ENCODE assay signal across 8 mouse cellular contexts in genomic region chr7:127895442-127895841, GRCm38 (mm10). TPM values are rescaled to one million over a fixed set of nuclear protein-coding genes. Genes with fewer than 3 reads are reported as not detected.
DNase-seq lines count a peak whose midpoint lies in the region; ATAC-seq and TF ChIP-seq lines count a peak whose summit lies in the region.

TSS of gene Gm21974 (minus strand) at chr7:127895454.
TSS of gene Vkorc1 (minus strand) at chr7:127895617.

- H3K4me2 ChIP-seq in forebrain, embryonic 12.5 days, result peak within 1 kb of the TSS; percentile 82
- H3K4me2 ChIP-seq in heart, postnatal 0 days (ENCODE audit: low read depth, low read length), result peak within 1 kb of the TSS; percentile 88
- H3K4me2 ChIP-seq in liver, embryonic 14.5 days (ENCODE audit: low read depth), result peak within 1 kb of the TSS; percentile 96
- peak within 1 kb of the TSS; percentile 85 for H3K4me2 ChIP-seq in stomach, embryonic 15.5 days

- H3K4me3 ChIP-seq in ES-Bruce4 (ENCODE audit: low read depth, low read length), result peak within 1 kb of the TSS; percentile 72
- peak within 1 kb of the TSS; percentile 59 for H3K4me3 ChIP-seq in forebrain, embryonic 12.5 days (replicated peaks)
- peak within 1 kb of the TSS; percentile 56 for H3K4me3 ChIP-seq in heart, postnatal 0 days (ENCODE audit: low read depth, low read length)
- H3K4me3 ChIP-seq in liver, embryonic 14.5 days (ENCODE audit: insufficient read depth in 1 of 2, low read depth in 2 of 2, low read length in 2 of 2), result peak within 1 kb of the TSS; percentile 65 to 70
- peak within 1 kb of the TSS; percentile 74 for H3K4me3 ChIP-seq in stomach, embryonic 15.5 days (replicated peaks)

- peak; percentile 98 for ATAC-seq in forebrain, embryonic 12.5 days (ENCODE audit: low FRiP score)
- peak; percentile 97 for ATAC-seq in heart, postnatal 0 days (ENCODE audit: insufficient read depth, low read depth)
- ATAC-seq in liver, embryonic 14.5 days (ENCODE audit: insufficient read depth), result peak; percentile 94
- peak; percentile 95 for ATAC-seq in stomach, embryonic 15.5 days (ENCODE audit: insufficient read depth, low FRiP score, low read depth)

- H3K36me3 ChIP-seq in ES-Bruce4 (ENCODE audit: control insufficient read depth, insufficient read depth, low read length, poor library complexity, severe bottlenecking), result no peaks in the 10 kb centered on the region
- H3K36me3 ChIP-seq in forebrain, embryonic 12.5 days (replicated peaks), result peaks cover 9% of the 10 kb centered on the region; the same call in 1 of the 2 replicates
- peaks cover 15% of the 10 kb centered on the region for H3K36me3 ChIP-seq in heart, postnatal 0 days (replicated peaks; ENCODE audit: control insufficient read depth, insufficient read depth, low read length)
- no peaks in the 10 kb centered on the region; the same call in 1 of the 2 replicates for H3K36me3 ChIP-seq in liver, embryonic 14.5 days (replicated peaks; ENCODE audit: control insufficient read depth, insufficient read depth, low read depth)
- H3K36me3 ChIP-seq in stomach, embryonic 15.5 days, result peaks cover 13% of the 10 kb centered on the region

- no peaks in the 10 kb centered on the region for H3K27me3 ChIP-seq in ES-Bruce4 (ENCODE audit: control insufficient read depth, insufficient read depth, low read length, poor library complexity, severe bottlenecking)
- H3K27me3 ChIP-seq in forebrain, embryonic 12.5 days, result 0 out of 2 replicates have a peak, but pooled peaks cover 2% of the 10 kb centered on the region
- no peaks in the 10 kb centered on the region for H3K27me3 ChIP-seq in heart, postnatal 0 days (ENCODE audit: control insufficient read depth, insufficient read depth, low read length)
- no peaks in the 10 kb centered on the region for H3K27me3 ChIP-seq in liver, embryonic 14.5 days (ENCODE audit: control insufficient read depth, insufficient read depth, low read length)
- H3K27me3 ChIP-seq in stomach, embryonic 15.5 days (replicated peaks), result no peaks in the 10 kb centered on the region

- DNase-seq in c-Kit-positive CD71-positive TER-119-positive erythroid progenitor cells, embryonic 14.5 days (ENCODE audit: low spot score), result peak; percentile 91
- peak; percentile 98 for DNase-seq in heart, postnatal 0 days (ENCODE audit: low spot score)
- peak; percentile 98 to 99 for DNase-seq in kidney, postnatal 36 days
- DNase-seq in liver, embryonic 14.5 days (ENCODE audit: low read depth in 3 of 3, low spot score in 3 of 3), result peak; percentile 89 to 94 (median 92)
- DNase-seq in neural tube, embryonic 10.5 days (ENCODE audit: extremely low spot score, low spot score), result peak; percentile 93

- H3K9ac ChIP-seq in ES-Bruce4 (ENCODE audit: low read depth, poor library complexity, severe bottlenecking), result peak within 1 kb of the TSS; percentile 45
- H3K9ac ChIP-seq in forebrain, embryonic 12.5 days, result peak within 1 kb of the TSS; percentile 59
- H3K9ac ChIP-seq in heart, postnatal 0 days (replicated peaks; ENCODE audit: low read depth, low read length), result peak within 1 kb of the TSS; percentile 58
- H3K9ac ChIP-seq in liver, embryonic 14.5 days (replicated peaks), result peak within 1 kb of the TSS; percentile 67
- H3K9ac ChIP-seq in stomach, embryonic 15.5 days, result peak within 1 kb of the TSS; percentile 61

- TF ChIP-seq CTCF in ES-Bruce4 (IDR thresholded peaks at IDR 0.05; ENCODE audit: low read depth, low read length), result no peak
- peak; percentile 39 for TF ChIP-seq CTCF in heart, postnatal 0 days (IDR thresholded peaks at IDR 0.05; ENCODE audit: low read depth)
- TF ChIP-seq CTCF in liver, embryonic 14.5 days (IDR thresholded peaks at IDR 0.05; ENCODE audit: low read depth), result peak; percentile 78

- TF ChIP-seq POLR2A in ES-Bruce4 (IDR thresholded peaks at IDR 0.05; ENCODE audit: insufficient read depth, low read length), result no peak

- WGBS in forebrain, embryonic 12.5 days, result under 1% methylated on average over 26 of the region's 26 CpGs
- WGBS in heart, postnatal 0 days, result under 1% methylated on average over 26 of the region's 26 CpGs
- WGBS in liver, embryonic 14.5 days (ENCODE audit: insufficient replicate concordance), result 0% methylated on average over 26 of the region's 26 CpGs
- under 1% methylated on average over 26 of the region's 26 CpGs for WGBS in stomach, embryonic 15.5 days

- H3K27ac ChIP-seq in ES-Bruce4 (ENCODE audit: insufficient read depth, low read length), result no peak within 1 kb of the TSS
- H3K27ac ChIP-seq in forebrain, embryonic 12.5 days, result peak within 1 kb of the TSS; percentile 75
- H3K27ac ChIP-seq in heart, postnatal 0 days (ENCODE audit: low read depth), result peak within 1 kb of the TSS; percentile 78
- H3K27ac ChIP-seq in liver, embryonic 14.5 days, result peak within 1 kb of the TSS; percentile 76
- peak within 1 kb of the TSS; percentile 88 for H3K27ac ChIP-seq in stomach, embryonic 15.5 days

- no peaks in the 10 kb centered on the region for H3K9me3 ChIP-seq in ES-Bruce4 (replicated peaks; ENCODE audit: control insufficient read depth, insufficient read depth, low read length, poor library complexity, severe bottlenecking)
- H3K9me3 ChIP-seq in forebrain, embryonic 12.5 days, result no peaks in the 10 kb centered on the region
- H3K9me3 ChIP-seq in heart, postnatal 0 days (replicated peaks; ENCODE audit: control insufficient read depth, low read length), result no peaks in the 10 kb centered on the region
- H3K9me3 ChIP-seq in liver, embryonic 14.5 days (ENCODE audit: control insufficient read depth, low read length), result no peaks in the 10 kb centered on the region
- no peaks in the 10 kb centered on the region for H3K9me3 ChIP-seq in stomach, embryonic 15.5 days

- no peaks in the 10 kb centered on the region for H3K4me1 ChIP-seq in ES-Bruce4 (ENCODE audit: control insufficient read depth, insufficient read depth, low read length)
- peaks cover 10% of the 10 kb centered on the region for H3K4me1 ChIP-seq in forebrain, embryonic 12.5 days
- H3K4me1 ChIP-seq in heart, postnatal 0 days (ENCODE audit: control insufficient read depth, insufficient read depth), result peaks cover 6% of the 10 kb centered on the region
- peaks cover 31 to 37% of the 10 kb centered on the region in 2 experiments for H3K4me1 ChIP-seq in liver, embryonic 14.5 days (replicated peaks; ENCODE audit: control insufficient read depth in 2 of 2, insufficient read depth in 2 of 2, low read length in 1 of 2)
- peaks cover 12% of the 10 kb centered on the region for H3K4me1 ChIP-seq in stomach, embryonic 15.5 days

- TF ChIP-seq EP300 in ES-Bruce4 (IDR thresholded peaks at IDR 0.05; ENCODE audit: insufficient read depth, low read depth, low read length), result peak; percentile 58; the same call in 1 of the 2 replicates
- 0 out of 2 replicates have a peak, but pooled peaks have one; percentile 29 for TF ChIP-seq EP300 in heart, postnatal 0 days (IDR thresholded peaks at IDR 0.05; ENCODE audit: low read depth)
- TF ChIP-seq EP300 in liver, embryonic 14.5 days (IDR thresholded peaks at IDR 0.05; ENCODE audit: low read depth), result no peak

RNA-seq across cellular contexts. Expression of gene Gm21974, which starts in this region (rescaled TPM):
- not detected in 2 replicates for polyA plus RNA-seq in ES-Bruce4 (2011; ENCODE audit: insufficient read depth, insufficient read length, low read depth, missing spikeins)
- not detected in 2 replicates for polyA plus RNA-seq in forebrain, embryonic 12.5 days (2016; fragmentation: Nextera tagmentation; extraction: Ambion mirVana)
- 1.1 TPM in 1 of 2 replicates, not detected in the other for total RNA-seq in heart, postnatal 0 days (2014; rRNA removed; ENCODE audit: low replicate concordance)
- polyA plus RNA-seq in heart, postnatal 0 days (2015; fragmentation: Nextera tagmentation; extraction: Ambion mirVana), result not detected in 2 replicates
- not detected in 2 replicates for polyA plus RNA-seq in liver, embryonic 14.5 days (2012; rRNA removed)
- not detected in 2 replicates for polyA plus RNA-seq in liver, embryonic 14.5 days (2014; fragmentation: Nextera tagmentation; extraction: Ambion mirVana)
- not detected in 2 replicates for polyA plus RNA-seq in stomach, embryonic 15.5 days (2015; fragmentation: Nextera tagmentation; extraction: Ambion mirVana)

RNA-seq across cellular contexts. Expression of gene Vkorc1, which starts in this region (rescaled TPM):
- 31.8 and 35.1 TPM in 2 replicates for polyA plus RNA-seq in ES-Bruce4 (2011; ENCODE audit: insufficient read depth, insufficient read length, low read depth, missing spikeins)
- 36.6 and 46.6 TPM in 2 replicates for polyA plus RNA-seq in forebrain, embryonic 12.5 days (2016; fragmentation: Nextera tagmentation; extraction: Ambion mirVana)
- 36.8 and 59.1 TPM in 2 replicates for total RNA-seq in heart, postnatal 0 days (2014; rRNA removed; ENCODE audit: low replicate concordance)
- polyA plus RNA-seq in heart, postnatal 0 days (2015; fragmentation: Nextera tagmentation; extraction: Ambion mirVana), result 70.4 and 85.8 TPM in 2 replicates
- polyA plus RNA-seq in liver, embryonic 14.5 days (2012; rRNA removed), result 74.0 and 104 TPM in 2 replicates
- polyA plus RNA-seq in liver, embryonic 14.5 days (2014; fragmentation: Nextera tagmentation; extraction: Ambion mirVana), result 107 and 116 TPM in 2 replicates
- polyA plus RNA-seq in stomach, embryonic 15.5 days (2015; fragmentation: Nextera tagmentation; extraction: Ambion mirVana), result 186 and 190 TPM in 2 replicates
